Mouse (Mus musculus) kidney, embryonic 16.5 days (tissue): ENCODE measurements at regions not wholly inside any gene's neighbourhood (a gene's known extent, or its start where the extent isn't known, plus 50 kb on each side); places are given as distances from the start of the nearest gene placed in this dataset.

Experiments
- ATAC-seq: fragments of 200-750 bp; cut with Nextera tagmentation; 2 replicates; pipeline ENCODE4 v1.8.0; 2017; ENCODE audit warnings: moderate TSS enrichment; ENCODE audit not compliant: low FRiP score, low TSS enrichment
- H3K27ac ChIP-seq: fragments of 300-500 bp; sonication (generic); 2 replicates; pipeline ENCODE4 v1.5.1; 2014; ENCODE audit warnings: low read length
- H3K27me3 ChIP-seq: fragments of 300-500 bp; sonication (generic); 2 replicates; pipeline ENCODE4 v1.6.1; 2014; ENCODE audit warnings: low read length, control low read depth, mixed read lengths; ENCODE audit not compliant: insufficient read depth
- H3K36me3 ChIP-seq: fragments of 300-500 bp; sonication (generic); 2 replicates; pipeline ENCODE4 v1.6.1; 2014; ENCODE audit warnings: low read length, control low read depth, mixed read lengths; ENCODE audit not compliant: insufficient read depth
- H3K4me1 ChIP-seq: fragments of 300-500 bp; sonication (generic); 2 replicates; pipeline ENCODE4 v1.6.1; 2014; ENCODE audit warnings: low read length, control low read depth, mixed read lengths; ENCODE audit not compliant: insufficient read depth
- H3K4me2 ChIP-seq: fragments of 300-500 bp; sonication (generic); replicated peaks from 2 replicates; pipeline ENCODE4 v1.6.1; 2014; ENCODE audit warnings: low read depth, low read length
- H3K4me3 ChIP-seq: fragments of 300-500 bp; sonication (generic); 2 replicates; pipeline ENCODE4 v1.5.1; 2014; ENCODE audit warnings: mild to moderate bottlenecking, low read length
- H3K9ac ChIP-seq: fragments of 300-500 bp; sonication (generic); replicated peaks from 2 replicates; pipeline ENCODE4 v1.6.1; 2014; ENCODE audit warnings: low read length
- H3K9me3 ChIP-seq: fragments of 300-500 bp; sonication (generic); 2 replicates; pipeline ENCODE4 v1.6.1; 2016; ENCODE audit warnings: low read length, control low read depth
- WGBS: fragments of 180-500 bp; shearing (Covaris S2); extraction: QIAGEN DNeasy Blood & Tissue Kit; methylation state at CpG from one replicate; pipeline ENCODE4 v1.1.7; 2014; 5-methylcytosine and 5-hydroxymethylcytosine counted together

DNA sequence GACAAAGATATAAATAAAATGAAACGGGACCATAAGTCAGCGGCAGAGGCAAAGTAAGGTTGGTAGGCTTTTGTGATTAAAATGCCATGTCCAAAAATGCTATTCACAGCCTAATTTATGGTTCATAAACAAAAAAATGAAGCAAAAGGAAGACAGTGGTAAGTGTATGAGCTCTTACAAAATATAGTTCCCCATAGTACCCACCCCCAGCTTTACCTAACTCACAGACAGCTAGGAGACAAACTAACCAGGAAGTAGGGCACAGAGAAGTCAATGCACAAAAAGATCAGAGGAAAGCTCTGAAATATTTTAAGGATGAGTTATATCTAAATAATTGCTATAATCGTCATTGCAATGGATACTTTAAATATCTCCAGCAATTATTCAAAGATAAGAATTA lies 249.9 kb downstream of the Mex3b start:
- no peaks in the 10 kb centered on the region for H3K36me3 ChIP-seq

DNA sequence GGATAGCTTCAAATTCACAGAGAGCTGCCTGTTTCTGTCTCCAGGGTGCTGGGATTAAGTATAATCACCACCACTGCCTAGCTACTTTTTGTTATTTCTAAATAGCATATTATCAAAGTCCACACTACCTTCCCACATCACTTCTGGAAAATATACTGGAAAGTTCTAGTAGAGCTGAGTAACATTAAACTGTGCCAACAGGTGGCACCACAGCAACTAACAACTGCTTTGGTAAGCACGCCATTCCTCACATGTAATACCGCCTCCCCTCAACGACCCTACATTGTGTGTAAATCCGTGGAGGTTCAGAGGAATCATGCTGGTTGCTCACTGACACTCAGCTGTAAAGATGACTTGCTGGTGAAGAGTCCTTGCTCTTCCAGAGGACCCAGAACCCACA lies 259.1 kb downstream of the Mex3b start:
- ATAC-seq = no peak
- Histone ChIP-seq H3K4me2 (no peak overlapping the region), H3K36me3 (no peaks in the 10 kb centered on the region), H3K27me3 (no peaks in the 10 kb centered on the region), H3K4me3 (no peak overlapping the region), H3K9me3 (no peaks in the 10 kb centered on the region), H3K4me1 (no peaks in the 10 kb centered on the region), H3K9ac (no peak overlapping the region), H3K27ac (no peak overlapping the region)
- whole genome bisulfite sequencing = 75% methylated on average over 4 of the region's 4 CpGs

More for the DNA sequence above, 249.9 kb downstream of the Mex3b start:
- WGBS = 82% methylated on average over 3 of the region's 3 CpGs
- no peak overlapping the region for H3K27ac ChIP-seq
- H3K4me1 ChIP-seq = no peaks in the 10 kb centered on the region
- no peak for ATAC-seq
- H3K4me2 ChIP-seq = no peak overlapping the region
- H3K27me3 ChIP-seq = no peaks in the 10 kb centered on the region
- H3K9me3 ChIP-seq = no peaks in the 10 kb centered on the region
- H3K9ac ChIP-seq = no peak overlapping the region
- H3K4me3 ChIP-seq = no peak overlapping the region

DNA sequence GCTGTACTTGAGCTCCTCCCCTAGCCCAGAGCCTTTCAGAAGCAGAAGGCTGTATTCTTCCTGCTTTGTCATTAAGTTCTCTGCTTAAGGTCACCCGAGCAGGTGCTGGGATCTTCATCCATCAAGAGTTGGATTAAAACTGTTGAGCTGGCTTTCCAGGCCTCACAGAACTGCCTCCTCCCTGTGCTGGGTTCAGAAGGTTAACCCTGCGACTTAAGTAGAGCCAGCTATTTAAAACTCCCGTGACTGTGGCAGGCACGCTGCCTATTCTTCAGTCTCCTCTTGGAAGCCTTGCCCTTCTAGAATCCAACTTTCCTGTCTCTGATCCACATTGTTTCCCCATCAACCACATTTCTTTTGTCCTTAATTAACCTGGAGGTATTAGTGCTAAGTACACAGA lies 273.1 kb downstream of the Mex3b start:
- no peak for ATAC-seq
- Histone ChIP-seq H3K36me3 (no peaks in the 10 kb centered on the region), H3K27ac (no peak overlapping the region), H3K9ac (no peak overlapping the region), H3K4me3 (no peak overlapping the region), H3K27me3 (no peaks in the 10 kb centered on the region), H3K4me1 (no peaks in the 10 kb centered on the region), H3K4me2 (no peak overlapping the region), H3K9me3 (no peaks in the 10 kb centered on the region)
- 33% methylated on average over 4 of the region's 4 CpGs for WGBS

DNA sequence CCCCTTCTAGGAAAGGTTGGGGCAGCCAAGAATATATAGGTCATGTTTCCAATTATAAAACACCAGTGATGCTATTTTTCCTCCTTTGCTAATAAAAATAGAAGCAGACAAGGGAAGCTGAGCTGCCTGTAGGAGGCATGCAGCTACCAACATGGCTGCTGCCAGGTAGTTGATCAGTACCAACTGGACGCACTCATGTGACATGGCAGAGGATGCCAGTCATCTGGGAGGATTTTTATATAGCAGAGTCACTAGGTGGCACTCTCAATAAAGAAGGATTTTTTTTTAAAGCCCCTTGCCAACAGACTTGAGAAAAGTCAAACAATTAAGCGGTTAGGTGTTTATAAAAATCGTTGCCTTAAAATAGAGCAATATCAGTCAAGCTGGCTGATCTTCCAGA lies 273.5 kb downstream of the Mex3b start:
- H3K36me3 ChIP-seq = no peaks in the 10 kb centered on the region
- H3K27ac ChIP-seq = no peak overlapping the region
- H3K27me3 ChIP-seq = no peaks in the 10 kb centered on the region
- H3K4me3 ChIP-seq = no peak overlapping the region
- H3K4me2 ChIP-seq = no peak overlapping the region
- WGBS = 85% methylated on average over 3 of the region's 3 CpGs
- no peaks in the 10 kb centered on the region for H3K9me3 ChIP-seq
- ATAC-seq = no peak
- no peak overlapping the region for H3K9ac ChIP-seq
- no peaks in the 10 kb centered on the region for H3K4me1 ChIP-seq

DNA sequence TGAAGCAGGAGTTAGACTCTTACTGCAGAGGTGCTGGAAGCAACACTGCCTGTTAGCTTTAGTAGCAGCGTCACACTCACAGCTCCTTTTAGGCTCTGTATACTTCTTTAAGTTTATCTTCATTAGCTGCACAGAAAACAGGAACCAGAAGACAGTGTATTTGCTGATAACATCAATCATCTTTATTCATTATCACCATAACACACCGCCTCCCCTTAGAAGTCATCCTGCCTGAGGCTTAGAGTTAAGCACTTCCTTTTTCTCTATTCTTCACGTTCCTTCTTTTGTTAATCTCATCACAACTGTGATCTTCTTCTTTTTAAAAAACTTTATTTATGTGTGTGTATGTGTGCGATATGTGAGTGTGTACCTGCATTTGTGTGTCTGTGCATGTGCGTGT lies 276.9 kb downstream of the Mex3b start:
- WGBS = 73% methylated on average over 5 of the region's 5 CpGs
- Histone ChIP-seq H3K9me3 (no peaks in the 10 kb centered on the region), H3K4me3 (no peak overlapping the region), H3K27me3 (no peaks in the 10 kb centered on the region), H3K36me3 (no peaks in the 10 kb centered on the region), H3K27ac (no peak overlapping the region), H3K4me2 (no peak overlapping the region), H3K9ac (no peak overlapping the region), H3K4me1 (no peaks in the 10 kb centered on the region)
- ATAC-seq = no peak

DNA sequence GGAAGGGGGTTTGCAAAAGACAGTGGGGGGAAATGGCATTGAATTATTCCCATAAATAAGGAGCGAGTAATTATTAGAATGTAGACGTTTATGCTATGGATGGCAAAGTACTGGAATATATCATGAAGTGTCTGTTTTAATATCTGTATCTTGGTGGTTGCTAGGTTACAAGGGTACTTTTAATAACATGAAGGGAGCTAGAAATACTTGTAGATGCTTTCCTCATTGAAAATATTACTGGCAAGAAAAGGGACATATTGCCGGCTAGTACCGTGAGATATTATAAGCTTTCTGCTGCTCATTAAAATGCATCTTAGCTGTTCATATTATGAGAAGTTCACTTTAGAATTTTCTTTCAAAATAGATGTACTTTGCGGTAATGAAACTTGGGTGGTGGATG lies 278.4 kb downstream of the Mex3b start:
- no peaks in the 10 kb centered on the region for H3K27me3 ChIP-seq
- no peak overlapping the region for H3K4me2 ChIP-seq
- no peak for ATAC-seq
- H3K4me3 ChIP-seq = no peak overlapping the region
- H3K9me3 ChIP-seq = no peaks in the 10 kb centered on the region
- H3K9ac ChIP-seq = no peak overlapping the region
- H3K4me1 ChIP-seq = no peaks in the 10 kb centered on the region
- no peak overlapping the region for H3K27ac ChIP-seq
- no peaks in the 10 kb centered on the region for H3K36me3 ChIP-seq
- WGBS = 89% methylated on average over 5 of the region's 5 CpGs

DNA sequence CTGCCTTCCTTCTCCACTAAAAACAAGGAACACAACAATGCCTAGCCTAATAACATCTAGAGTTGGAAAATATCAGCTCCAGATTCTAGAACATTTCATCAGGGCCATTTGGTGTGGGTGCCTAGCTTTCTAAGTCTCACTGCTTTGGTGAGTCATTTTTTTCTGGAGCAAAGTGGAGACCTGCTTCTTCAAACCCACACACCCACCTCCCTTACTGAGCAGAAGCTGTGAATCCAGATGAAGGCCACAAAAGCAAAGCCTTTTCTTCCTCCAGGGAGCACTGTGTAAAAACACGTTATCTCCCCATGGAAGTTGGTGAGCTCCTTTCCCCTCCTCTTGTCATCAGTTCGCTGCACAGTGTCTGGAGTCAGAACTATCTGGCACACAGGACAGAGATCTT lies 294.1 kb downstream of the Mex3b start:
- H3K4me2 ChIP-seq = no peak overlapping the region
- no peak overlapping the region for H3K27ac ChIP-seq
- WGBS = 58% methylated on average over 2 of the region's 2 CpGs
- H3K9ac ChIP-seq = no peak overlapping the region
- no peak overlapping the region for H3K4me3 ChIP-seq
- no peaks in the 10 kb centered on the region for H3K36me3 ChIP-seq
- no peak for ATAC-seq
- no peaks in the 10 kb centered on the region for H3K4me1 ChIP-seq
- no peaks in the 10 kb centered on the region for H3K27me3 ChIP-seq
- 0 out of 2 replicates have a peak, but pooled peaks cover 3% of the 10 kb centered on the region for H3K9me3 ChIP-seq

DNA sequence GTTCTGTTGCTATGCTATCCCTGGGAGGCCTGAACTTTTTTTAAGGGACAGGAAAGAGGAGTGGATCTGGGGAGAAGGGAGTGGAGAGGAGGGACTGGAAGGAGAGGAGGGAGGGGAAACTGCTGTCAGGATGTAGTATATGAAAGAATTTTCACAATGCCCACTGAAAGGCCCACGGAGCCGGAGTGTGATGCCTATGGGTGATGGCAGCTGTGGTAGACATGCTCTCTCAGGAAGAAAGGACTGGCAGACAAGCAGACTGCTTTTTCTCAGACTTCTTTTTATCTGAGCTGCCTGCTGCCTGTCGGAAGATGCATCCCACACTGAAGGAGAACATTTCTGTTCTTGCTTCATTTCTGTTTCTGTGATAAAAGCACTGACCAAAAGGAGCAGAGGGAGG lies 295.7 kb downstream of the Mex3b start:
- Histone ChIP-seq H3K4me1 (no peaks in the 10 kb centered on the region), H3K9me3 (0 out of 2 replicates have a peak, but pooled peaks cover 3% of the 10 kb centered on the region), H3K36me3 (no peaks in the 10 kb centered on the region), H3K9ac (no peak overlapping the region), H3K27me3 (no peaks in the 10 kb centered on the region), H3K4me2 (no peak overlapping the region), H3K27ac (no peak overlapping the region), H3K4me3 (no peak overlapping the region)
- WGBS = 79% methylated on average over 3 of the region's 3 CpGs
- no peak for ATAC-seq

DNA sequence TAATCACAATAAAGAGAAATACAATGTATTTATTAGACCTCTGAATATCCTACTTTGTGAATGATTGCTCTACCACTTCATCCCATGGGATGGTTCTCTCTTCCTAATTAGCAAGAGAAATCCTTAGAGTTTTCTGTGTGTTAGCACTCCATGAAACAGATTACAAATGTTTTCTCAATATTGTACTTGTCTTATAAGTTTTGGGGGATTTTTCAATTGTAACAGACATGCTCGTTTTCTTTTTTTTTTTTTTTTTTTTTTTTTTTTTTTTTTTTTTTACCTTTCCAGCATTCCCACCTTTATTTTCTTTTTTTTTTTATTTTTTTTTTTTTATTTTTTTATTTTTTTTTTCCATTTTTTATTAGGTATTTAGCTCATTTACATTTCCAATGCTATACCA lies 312.3 kb downstream of the Mex3b start:
- no peak for ATAC-seq
- Histone ChIP-seq H3K9ac (no peak overlapping the region), H3K4me1 (no peaks in the 10 kb centered on the region), H3K4me2 (no peak overlapping the region), H3K4me3 (no peak overlapping the region), H3K36me3 (no peaks in the 10 kb centered on the region), H3K9me3 (no peaks in the 10 kb centered on the region), H3K27me3 (no peaks in the 10 kb centered on the region), H3K27ac (no peak overlapping the region)
- WGBS = 75% methylated on average over 1 of the region's 1 CpGs

DNA sequence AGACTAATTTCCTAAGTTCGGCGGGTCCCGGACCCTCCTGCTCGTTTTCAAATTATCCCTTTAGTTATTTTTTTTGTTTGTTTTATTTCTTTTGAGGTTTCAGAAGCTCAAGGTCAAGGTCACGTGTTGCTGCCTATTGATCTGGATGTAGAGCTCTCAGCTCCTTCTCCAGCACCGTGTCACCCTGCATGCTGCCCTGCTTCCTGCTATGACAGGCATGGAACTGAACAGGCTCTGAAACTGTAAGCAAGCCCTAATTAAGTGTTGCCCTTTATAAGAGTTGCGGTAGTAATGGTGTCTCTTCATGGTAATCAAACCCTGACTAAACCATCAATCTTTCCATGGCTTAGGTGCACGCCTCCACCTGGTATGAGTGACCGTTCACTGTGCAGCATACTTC lies 319.2 kb downstream of the Mex3b start:
- H3K36me3 ChIP-seq = no peaks in the 10 kb centered on the region
- H3K9ac ChIP-seq = no peak overlapping the region
- ATAC-seq = no peak
- no peaks in the 10 kb centered on the region for H3K9me3 ChIP-seq
- 88% methylated on average over 9 of the region's 9 CpGs for WGBS
- no peaks in the 10 kb centered on the region for H3K27me3 ChIP-seq
- H3K4me1 ChIP-seq = no peaks in the 10 kb centered on the region
- H3K4me3 ChIP-seq = no peak overlapping the region
- H3K27ac ChIP-seq = no peak overlapping the region
- no peak overlapping the region for H3K4me2 ChIP-seq
